Mouse (Mus musculus) heart, postnatal 0 days (tissue): ENCODE data around the gene Eef1akmt2.

ENCODE experiments used
- CTCF ChIP-seq: IDR thresholded peaks from 2 replicates; pipeline ENCODE4 v1.5.1; 2016; ENCODE audit warnings: antibody characterized with exemption, control low read depth, low read depth
- EP300 ChIP-seq: IDR thresholded peaks from 2 replicates; pipeline ENCODE4 v1.6.1; 2016; ENCODE audit warnings: antibody characterized with exemption, low read depth

DNA sequence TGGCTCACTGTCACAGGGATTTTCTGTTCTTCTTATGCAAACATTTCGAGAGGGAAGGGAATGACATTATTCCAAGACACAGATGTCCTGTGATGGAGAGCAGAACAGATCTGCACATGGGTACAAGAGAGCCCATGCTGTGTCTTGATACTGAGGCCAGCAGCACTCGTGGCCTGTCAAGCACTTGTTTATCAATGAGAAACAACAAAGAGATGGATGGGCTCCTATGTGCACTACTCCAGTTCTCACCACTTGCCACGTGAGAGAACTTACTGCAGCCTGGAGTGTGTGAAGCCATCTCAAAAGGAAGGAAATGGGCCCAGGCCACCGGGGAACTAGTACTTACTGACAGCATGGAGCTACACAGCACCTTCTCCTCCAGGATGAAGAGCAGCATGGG, 66.0 kb downstream of the Eef1akmt2 start:
- TF ChIP-seq CTCF (no peak), EP300 (no peak)
